Mouse (Mus musculus): ENCODE data around the gene Gbgt1.

DNA sequence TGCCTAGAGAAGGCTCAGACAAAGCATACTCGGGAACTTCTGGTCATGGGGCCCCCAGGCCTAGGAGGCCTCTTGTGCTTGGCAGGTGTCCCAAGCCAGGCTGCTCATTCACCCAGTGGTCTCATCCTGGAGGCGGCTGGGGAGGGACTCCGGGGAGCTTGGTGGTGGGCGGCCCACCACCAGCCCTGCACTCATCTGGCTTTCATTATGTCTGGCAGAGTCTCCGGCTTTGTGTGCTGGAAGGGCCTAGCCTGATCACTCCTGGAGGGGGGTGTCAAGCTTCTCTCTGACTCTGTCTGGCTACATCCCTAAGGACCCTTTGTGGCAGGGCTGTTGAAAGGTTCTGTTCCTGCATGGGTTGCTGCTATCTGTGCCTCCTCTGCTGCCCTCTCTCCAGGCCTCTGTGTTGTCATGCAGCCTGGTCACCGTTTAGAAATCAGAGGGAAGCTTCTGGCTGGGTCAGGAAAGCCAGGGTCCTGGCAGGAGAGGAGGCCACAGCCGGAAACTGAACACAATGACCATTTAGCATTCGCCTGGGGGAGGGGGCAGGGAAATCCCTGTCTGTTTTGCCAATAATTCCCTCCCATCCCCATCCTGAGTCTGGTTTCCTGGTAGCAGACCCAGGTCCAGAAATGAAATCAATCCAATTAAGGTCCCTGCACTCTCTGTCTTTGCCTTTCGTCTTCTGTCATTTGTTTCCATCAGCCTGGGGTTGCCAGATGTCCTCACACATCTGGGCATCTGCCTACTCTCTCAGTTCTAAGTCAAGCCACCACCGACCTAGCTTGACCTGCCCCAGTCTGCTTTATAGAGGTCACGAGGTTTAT, 38.0 kb downstream of the Gbgt1 start:
- TF ChIP-seq CTCF (IDR thresholded peaks at IDR 0.05; ENCODE audit: borderline replicate concordance, control insufficient read depth, extremely low read depth, insufficient read depth, low read length, poor library complexity) (no peak), POLR2A (IDR thresholded peaks at IDR 0.05; ENCODE audit: control insufficient read depth, extremely low read depth, insufficient read depth, low read length, poor library complexity) (no peak)

Data from thymus, adult 2 months (tissue).